In the genomic region with DNA sequence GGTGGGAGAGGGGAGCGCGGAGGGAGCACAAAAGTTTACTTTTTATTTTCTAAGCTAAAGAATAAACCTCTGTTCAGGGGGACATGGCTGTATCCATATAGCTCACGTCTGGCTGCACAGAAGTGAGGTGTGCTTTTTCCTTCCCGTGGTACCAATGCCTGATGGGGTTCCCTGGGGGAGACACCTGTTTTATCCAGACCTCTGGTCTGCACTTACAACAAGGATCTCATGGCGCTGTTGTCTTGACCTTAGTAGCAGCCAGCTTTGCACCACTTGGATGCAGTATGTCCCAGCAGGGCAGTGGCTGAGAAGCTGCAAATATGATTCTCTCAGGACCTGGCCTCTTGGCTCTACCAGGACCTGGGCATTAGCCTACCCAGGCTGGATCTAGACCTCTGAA, we compare ENCODE assay signal across 8 mouse cellular contexts.
DNase-seq lines count a peak whose midpoint lies in the region; ATAC-seq and TF ChIP-seq lines count a peak whose summit lies in the region.
"Had no signal": no experiment of that assay in that cellular context is flagged by ENCODE, and none has a peak within 500 bp of the region (broad histone marks: within the 10 kb centered on the region; RNA-seq: fewer than 3 reads in every experiment).

No protein-coding gene starts in this region.

- H3K27ac ChIP-seq in lung, postnatal 0 days (ENCODE audit: low read length) = no peak overlapping the region
- H3K27ac ChIP-seq in forebrain, embryonic 11.5 days (ENCODE audit: low read depth, low read length) = no peak overlapping the region
- no peak overlapping the region for H3K27ac ChIP-seq in intestine, embryonic 14.5 days (ENCODE audit: low read depth)
- H3K27ac ChIP-seq in midbrain, embryonic 15.5 days = no peak overlapping the region
- H3K27ac ChIP-seq: macrophage had no signal

- no peak for TF ChIP-seq EP300 in lung, postnatal 0 days (IDR thresholded peaks at IDR 0.05)

- H3K9me3 ChIP-seq in lung, postnatal 0 days (ENCODE audit: low read length) = no peaks in the 10 kb centered on the region
- H3K9me3 ChIP-seq in forebrain, embryonic 11.5 days (ENCODE audit: control insufficient read depth, low read length) = no peaks in the 10 kb centered on the region
- no peaks in the 10 kb centered on the region for H3K9me3 ChIP-seq in intestine, embryonic 14.5 days (ENCODE audit: control insufficient read depth, low read length)
- H3K9me3 ChIP-seq in midbrain, embryonic 15.5 days = no peaks in the 10 kb centered on the region

- peak overlapping the region; percentile 50 for H3K4me2 ChIP-seq in lung, postnatal 0 days (replicated peaks; ENCODE audit: low read depth, low read length)
- peak overlapping the region; percentile 61 for H3K4me2 ChIP-seq in forebrain, embryonic 11.5 days (ENCODE audit: low read depth, low read length, severe bottlenecking)
- H3K4me2 ChIP-seq in intestine, embryonic 14.5 days (ENCODE audit: low read length) = peak overlapping the region; percentile 63
- peak overlapping the region; percentile 58 for H3K4me2 ChIP-seq in midbrain, embryonic 15.5 days

- no peak overlapping the region for H3K4me3 ChIP-seq in lung, postnatal 0 days (ENCODE audit: low read depth, low read length)
- H3K4me3 ChIP-seq in forebrain, embryonic 11.5 days (ENCODE audit: low read depth, low read length) = peak overlapping the region; percentile 24
- peak overlapping the region; percentile 25; the same call in 1 of the 2 replicates for H3K4me3 ChIP-seq in intestine, embryonic 14.5 days (ENCODE audit: low read depth, low read length)
- peak overlapping the region; percentile 27 for H3K4me3 ChIP-seq in midbrain, embryonic 15.5 days

- WGBS in lung, postnatal 0 days = 7% methylated on average over 5 of the region's 5 CpGs
- WGBS in forebrain, embryonic 11.5 days = 2% methylated on average over 5 of the region's 5 CpGs
- 4% methylated on average over 5 of the region's 5 CpGs for WGBS in intestine, embryonic 14.5 days
- WGBS in midbrain, embryonic 15.5 days = 5% methylated on average over 5 of the region's 5 CpGs

- no peak for TF ChIP-seq CTCF in lung, postnatal 0 days (IDR thresholded peaks at IDR 0.05)

- H3K4me1 ChIP-seq in lung, postnatal 0 days (ENCODE audit: insufficient read depth, low read depth, low read length) = peaks cover 3% of the 10 kb centered on the region; the same call in 1 of the 2 replicates
- H3K4me1 ChIP-seq in forebrain, embryonic 11.5 days (replicated peaks; ENCODE audit: control insufficient read depth, insufficient read depth, low read length) = peaks cover 6% of the 10 kb centered on the region; the same call in 1 of the 2 replicates
- H3K4me1 ChIP-seq in intestine, embryonic 14.5 days (replicated peaks; ENCODE audit: control insufficient read depth, insufficient read depth, low read length) = peaks cover 5% of the 10 kb centered on the region; the same call in 1 of the 2 replicates
- H3K4me1 ChIP-seq in midbrain, embryonic 15.5 days = peaks cover 14% of the 10 kb centered on the region

- 0 out of 2 replicates have a peak, but pooled peaks have one; percentile 7 for ATAC-seq in lung, postnatal 0 days
- ATAC-seq in forebrain, embryonic 11.5 days (replicated peaks; ENCODE audit: low FRiP score) = peak; percentile 30
- peak; percentile 47 for ATAC-seq in intestine, embryonic 14.5 days (replicated peaks; ENCODE audit: low FRiP score, low TSS enrichment, low read depth)
- peak; percentile 32; the same call in 1 of the 2 replicates for ATAC-seq in midbrain, embryonic 15.5 days (replicated peaks)

- H3K9ac ChIP-seq in lung, postnatal 0 days (replicated peaks; ENCODE audit: low read depth) = no peak overlapping the region
- H3K9ac ChIP-seq in forebrain, embryonic 11.5 days (ENCODE audit: low read length) = peak overlapping the region; percentile 60
- no peak overlapping the region for H3K9ac ChIP-seq in intestine, embryonic 14.5 days (ENCODE audit: low read length)
- no peak overlapping the region for H3K9ac ChIP-seq in midbrain, embryonic 15.5 days

- intact Hi-C loops in left cerebral cortex, postnatal 25 days (cut with DNase I) = loop anchor here (2.0 to 10.0 kb wide), 2 partner anchors 150 to 292 kb away; no protein-coding TSS in a partner anchor

- H3K27me3 ChIP-seq in lung, postnatal 0 days (replicated peaks; ENCODE audit: insufficient read depth, low read length) = no peaks in the 10 kb centered on the region
- H3K27me3 ChIP-seq in forebrain, embryonic 11.5 days (ENCODE audit: control insufficient read depth, insufficient read depth, low read length) = no peaks in the 10 kb centered on the region
- 0 out of 2 replicates have a peak, but pooled peaks cover 3% of the 10 kb centered on the region for H3K27me3 ChIP-seq in intestine, embryonic 14.5 days (replicated peaks; ENCODE audit: control insufficient read depth, insufficient read depth, low read length)
- 0 out of 2 replicates have a peak, but pooled peaks cover 3% of the 10 kb centered on the region for H3K27me3 ChIP-seq in midbrain, embryonic 15.5 days (replicated peaks)

- H3K36me3 ChIP-seq in lung, postnatal 0 days (ENCODE audit: insufficient read depth, low read length) = no peaks in the 10 kb centered on the region
- no peaks in the 10 kb centered on the region for H3K36me3 ChIP-seq in forebrain, embryonic 11.5 days (ENCODE audit: control insufficient read depth, insufficient read depth, low read length)
- no peaks in the 10 kb centered on the region for H3K36me3 ChIP-seq in intestine, embryonic 14.5 days (ENCODE audit: control insufficient read depth, insufficient read depth, low read length)
- no peaks in the 10 kb centered on the region for H3K36me3 ChIP-seq in midbrain, embryonic 15.5 days (replicated peaks)

- DNase-seq in lung, postnatal 0 days (ENCODE audit: low spot score) = no peak
- no peak for DNase-seq in lung, postnatal 25 days (ENCODE audit: low spot score)
- peak; percentile 55 for DNase-seq in forebrain, embryonic 11.5 days (ENCODE audit: low spot score)
- no peak for DNase-seq in intestine, embryonic 14.5 days (ENCODE audit: low spot score)
- no peak for DNase-seq in left cerebral cortex, postnatal 25 days (ENCODE audit: low spot score in 2 of 2)
- no peak for DNase-seq in adrenal gland, adult 18-20 months (ENCODE audit: low spot score in 2 of 2)
